Mouse (Mus musculus): ENCODE data around the gene Auts2.

Gene Auts2

GRCm38 (mm10) chr5:131677518-131677917, 865.6 kb downstream of the Auts2 start:
- no peak for DNase-seq (ENCODE audit: low spot score in 2 of 2)

GRCm38 (mm10) chr5:131673696-131674095, 869.4 kb downstream of the Auts2 start:
- no peak for DNase-seq (ENCODE audit: low spot score in 2 of 2)

- no peak for DNase-seq (ENCODE audit: low spot score in 2 of 2)
Observed at GRCm38 (mm10) chr5:131665068-131665467, 878.1 kb downstream of the Auts2 start.

GRCm38 (mm10) chr5:131664657-131665056, 878.5 kb downstream of the Auts2 start:
- DNase-seq (ENCODE audit: low spot score in 2 of 2) = no peak

GRCm38 (mm10) chr5:131662657-131663056, 880.5 kb downstream of the Auts2 start:
- no peak for DNase-seq (ENCODE audit: low spot score in 2 of 2)

GRCm38 (mm10) chr5:131658822-131659515, 884.2 kb downstream of the Auts2 start:
- DNase-seq (ENCODE audit: low spot score in 2 of 2) = no peak

GRCm38 (mm10) chr5:131654206-131654605, 888.9 kb downstream of the Auts2 start:
- no peak for DNase-seq (ENCODE audit: low spot score in 2 of 2)

- DNase-seq (ENCODE audit: low spot score in 2 of 2) = no peak
Observed at GRCm38 (mm10) chr5:131650381-131650891, 892.7 kb downstream of the Auts2 start.

GRCm38 (mm10) chr5:131647683-131648119, 895.4 kb downstream of the Auts2 start:
- DNase-seq (ENCODE audit: low spot score in 2 of 2) = no peak

- DNase-seq (ENCODE audit: low spot score in 2 of 2) = no peak
Observed at GRCm38 (mm10) chr5:131647104-131647682, 896.0 kb downstream of the Auts2 start.

- DNase-seq (ENCODE audit: low spot score in 2 of 2) = no peak
Observed at GRCm38 (mm10) chr5:131646192-131646775, 896.9 kb downstream of the Auts2 start.

GRCm38 (mm10) chr5:131645341-131646191, 897.6 kb downstream of the Auts2 start:
- DNase-seq (ENCODE audit: low spot score in 2 of 2) = no peak

- no peak for DNase-seq (ENCODE audit: low spot score in 2 of 2)
Observed at GRCm38 (mm10) chr5:131644331-131644730, 898.8 kb downstream of the Auts2 start.

GRCm38 (mm10) chr5:131643176-131644174, 899.7 kb downstream of the Auts2 start:
- DNase-seq (ENCODE audit: low spot score in 2 of 2) = no peak

GRCm38 (mm10) chr5:131642752-131643151, 900.4 kb downstream of the Auts2 start:
- DNase-seq (ENCODE audit: low spot score in 2 of 2) = no peak

GRCm38 (mm10) chr5:131636431-131636830, 906.7 kb downstream of the Auts2 start:
- DNase-seq (ENCODE audit: low spot score in 2 of 2) = no peak

GRCm38 (mm10) chr5:131634731-131635130, 908.4 kb downstream of the Auts2 start:
- no peak for DNase-seq (ENCODE audit: low spot score in 2 of 2)

GRCm38 (mm10) chr5:131631998-131632379, 911.2 kb downstream of the Auts2 start:
- no peak for DNase-seq (ENCODE audit: low spot score in 2 of 2)

GRCm38 (mm10) chr5:131631038-131631997, 911.8 kb downstream of the Auts2 start:
- no peak for DNase-seq (ENCODE audit: low spot score in 2 of 2)

GRCm38 (mm10) chr5:131630577-131630976, 912.6 kb downstream of the Auts2 start:
- no peak for DNase-seq (ENCODE audit: low spot score in 2 of 2)
